Mouse (Mus musculus) hindbrain, embryonic 10.5 days (tissue): Measurements from ENCODE around the gene Pde5a. TPM values are rescaled to one million over a fixed set of nuclear protein-coding genes. Genes with fewer than 3 reads are reported as not detected.

Source experiments
- DNase-seq: peaks from one replicate; pipeline ENCODE4 v3.0.0-alpha.2; 2017; ENCODE audit warnings: low spot score
- H3K27ac ChIP-seq: fragments of 300-500 bp; sonication (generic); 2 replicates; pipeline ENCODE4 v1.5.1; 2016; ENCODE audit warnings: mild to moderate bottlenecking, moderate library complexity
- H3K27me3 ChIP-seq: fragments of 300-500 bp; sonication (generic); 2 replicates; pipeline ENCODE4 v1.6.1; 2016; ENCODE audit warnings: mild to moderate bottlenecking; ENCODE audit not compliant: poor library complexity, insufficient read depth, severe bottlenecking
- H3K36me3 ChIP-seq: fragments of 300-500 bp; sonication (generic); 2 replicates; pipeline ENCODE4 v1.6.1; 2016; ENCODE audit warnings: mild to moderate bottlenecking, moderate library complexity
- H3K4me1 ChIP-seq: fragments of 300-500 bp; sonication (generic); replicated peaks from 2 replicates; pipeline ENCODE4 v1.6.1; 2016; ENCODE audit warnings: mild to moderate bottlenecking
- H3K4me3 ChIP-seq: fragments of 300-500 bp; sonication (generic); 2 replicates; pipeline ENCODE4 v1.5.1; 2016; ENCODE audit warnings: mild to moderate bottlenecking, moderate library complexity
- H3K9me3 ChIP-seq: fragments of 300-500 bp; sonication (generic); 2 replicates; pipeline ENCODE4 v1.6.1; 2016; ENCODE audit warnings: mild to moderate bottlenecking, moderate library complexity
- WGBS: fragments of 180-500 bp; shearing (Covaris S2); methylation state at CpG from one replicate; pipeline ENCODE4 v1.1.7; 2016; 5-methylcytosine and 5-hydroxymethylcytosine counted together
- polyA plus RNA-seq: library from polyadenylated mRNA; unstranded; fragments of >200 nt; fragmentation: Nextera tagmentation; extraction: Ambion mirVana; gene quantifications from 2 replicates; pipeline ENCODE4 v1.2.1, GENCODE M21; 2016

Gene Pde5a
- polyA plus RNA-seq, 1 experiment from 2014 or later: 2.9 TPM

GRCm38 (mm10) chr3:122784245-122784644 is 55.5 kb downstream of the Pde5a start:
- Histone ChIP-seq H3K27me3 (no peaks in the 10 kb centered on the region; the same call in 1 of the 2 replicates), H3K27ac (no peak overlapping the region), H3K4me1 (no peaks in the 10 kb centered on the region), H3K36me3 (peaks cover 32% of the 10 kb centered on the region), H3K9me3 (no peaks in the 10 kb centered on the region), H3K4me3 (no peak overlapping the region)
- DNase-seq: no peak
- 73% methylated on average over 1 of the region's 1 CpGs for WGBS

GRCm38 (mm10) chr3:122788314-122788713 is 59.6 kb downstream of the Pde5a start:
- H3K4me1 ChIP-seq: no peaks in the 10 kb centered on the region
- H3K4me3 ChIP-seq: no peak overlapping the region
- H3K9me3 ChIP-seq: peaks cover 16% of the 10 kb centered on the region
- no peak overlapping the region for H3K27ac ChIP-seq
- peaks cover 40% of the 10 kb centered on the region for H3K36me3 ChIP-seq
- DNase-seq: no peak
- WGBS: 97% methylated on average over 9 of the region's 9 CpGs
- no peaks in the 10 kb centered on the region; the same call in 1 of the 2 replicates for H3K27me3 ChIP-seq

- Histone ChIP-seq H3K27ac (no peak overlapping the region), H3K36me3 (peaks cover 40% of the 10 kb centered on the region), H3K9me3 (peaks cover 16% of the 10 kb centered on the region), H3K4me3 (no peak overlapping the region), H3K27me3 (no peaks in the 10 kb centered on the region; the same call in 1 of the 2 replicates), H3K4me1 (no peaks in the 10 kb centered on the region)
- 93% methylated on average over 6 of the region's 6 CpGs for WGBS
- DNase-seq: no peak
Observed at GRCm38 (mm10) chr3:122789544-122789943, 60.8 kb downstream of the Pde5a start.

- H3K9me3 ChIP-seq: no peaks in the 10 kb centered on the region
- 85% methylated on average over 6 of the region's 6 CpGs for WGBS
- peaks cover 17% of the 10 kb centered on the region for H3K4me1 ChIP-seq
- no peak overlapping the region for H3K4me3 ChIP-seq
- H3K27ac ChIP-seq: no peak overlapping the region
- peaks cover 37% of the 10 kb centered on the region for H3K36me3 ChIP-seq
- H3K27me3 ChIP-seq: peaks cover 6% of the 10 kb centered on the region; the same call in 1 of the 2 replicates
- DNase-seq: no peak
Observed at GRCm38 (mm10) chr3:122800050-122800449, 71.3 kb downstream of the Pde5a start.

- H3K9me3 ChIP-seq: no peaks in the 10 kb centered on the region
- DNase-seq: no peak
- H3K36me3 ChIP-seq: peaks cover 34% of the 10 kb centered on the region
- no peak overlapping the region for H3K27ac ChIP-seq
- 81% methylated on average over 10 of the region's 10 CpGs for WGBS
- H3K4me3 ChIP-seq: no peak overlapping the region
- H3K4me1 ChIP-seq: peaks cover 17% of the 10 kb centered on the region
- H3K27me3 ChIP-seq: peaks cover 6% of the 10 kb centered on the region; the same call in 1 of the 2 replicates
Observed at GRCm38 (mm10) chr3:122800553-122801435, 72.0 kb downstream of the Pde5a start.

- 78% methylated on average over 15 of the region's 15 CpGs for WGBS
- peaks cover 17% of the 10 kb centered on the region for H3K4me1 ChIP-seq
- H3K9me3 ChIP-seq: no peaks in the 10 kb centered on the region
- 0 out of 2 replicates have a peak overlapping the region, but pooled peaks have one; percentile 64 for H3K27ac ChIP-seq
- no peak for DNase-seq
- no peak overlapping the region for H3K4me3 ChIP-seq
- peaks cover 30% of the 10 kb centered on the region for H3K36me3 ChIP-seq
- peaks cover 6% of the 10 kb centered on the region; the same call in 1 of the 2 replicates for H3K27me3 ChIP-seq
Observed at GRCm38 (mm10) chr3:122801436-122802221, 72.9 kb downstream of the Pde5a start.

DNA sequence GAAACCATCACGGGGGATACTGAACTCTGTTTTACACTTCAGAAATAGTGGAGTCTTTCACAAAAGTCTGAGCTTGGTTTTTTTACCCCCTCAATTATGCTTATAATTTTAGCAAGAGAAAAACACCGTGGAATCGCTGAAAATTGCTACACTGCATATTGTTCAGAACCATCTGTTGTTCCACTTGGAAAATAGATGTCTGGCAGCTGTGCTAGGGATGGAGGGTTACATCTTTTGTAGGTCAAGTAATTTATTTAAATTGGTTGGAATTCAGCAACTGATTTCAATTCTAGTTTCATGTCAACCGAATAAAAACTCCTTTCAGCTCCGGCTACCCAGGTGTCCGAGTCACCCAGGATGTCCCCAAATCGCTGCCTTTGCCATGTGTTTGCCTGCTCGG is 78.6 kb downstream of the Pde5a start:
- WGBS: 86% methylated on average over 8 of the region's 8 CpGs
- no peak for DNase-seq
- H3K9me3 ChIP-seq: no peaks in the 10 kb centered on the region

DNA sequence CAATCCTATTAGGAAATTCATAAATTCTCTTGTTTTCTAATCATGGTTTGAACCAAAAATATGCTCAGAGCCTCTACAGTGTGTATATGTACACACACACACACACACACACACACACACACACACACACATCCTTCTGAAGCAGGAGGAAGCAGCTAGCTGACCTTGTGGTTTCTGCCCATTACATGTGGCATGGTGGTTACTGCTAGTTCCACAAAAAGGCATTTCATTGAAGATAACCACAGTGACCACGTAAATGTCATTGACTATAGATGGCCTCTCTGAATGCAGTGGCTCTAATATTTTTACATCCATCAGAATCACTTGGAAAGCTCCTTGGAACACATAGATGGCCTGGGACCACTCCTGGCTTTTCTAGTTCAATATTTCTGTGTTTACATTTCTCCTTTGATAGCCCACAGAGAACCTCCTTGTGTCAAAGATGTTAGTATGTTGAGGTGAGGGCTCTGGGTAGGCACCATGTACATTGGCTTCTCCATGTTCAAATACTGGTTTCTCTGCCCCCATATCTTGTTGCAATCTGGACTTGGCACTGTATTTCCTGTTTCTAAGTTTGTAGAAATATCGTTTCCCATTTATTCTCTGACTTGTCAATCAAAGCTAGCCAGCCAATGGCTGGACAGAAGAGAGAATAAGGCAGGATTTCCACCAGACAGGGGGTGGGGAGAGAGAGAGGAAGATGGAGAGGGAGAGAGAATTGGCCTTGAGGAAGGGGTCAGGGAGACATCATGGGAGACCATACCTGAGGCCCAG is 81.5 kb downstream of the Pde5a start:
- WGBS: 89% methylated on average over 2 of the region's 2 CpGs
- H3K36me3 ChIP-seq: peaks cover 14% of the 10 kb centered on the region

More for the DNA sequence above, 78.6 kb downstream of the Pde5a start:
- H3K36me3 ChIP-seq: peaks cover 29% of the 10 kb centered on the region
- H3K4me1 ChIP-seq: no peaks in the 10 kb centered on the region
- H3K4me3 ChIP-seq: no peak overlapping the region
- no peak overlapping the region for H3K27ac ChIP-seq
- H3K27me3 ChIP-seq: 0 out of 2 replicates have a peak, but pooled peaks cover 3% of the 10 kb centered on the region

DNA sequence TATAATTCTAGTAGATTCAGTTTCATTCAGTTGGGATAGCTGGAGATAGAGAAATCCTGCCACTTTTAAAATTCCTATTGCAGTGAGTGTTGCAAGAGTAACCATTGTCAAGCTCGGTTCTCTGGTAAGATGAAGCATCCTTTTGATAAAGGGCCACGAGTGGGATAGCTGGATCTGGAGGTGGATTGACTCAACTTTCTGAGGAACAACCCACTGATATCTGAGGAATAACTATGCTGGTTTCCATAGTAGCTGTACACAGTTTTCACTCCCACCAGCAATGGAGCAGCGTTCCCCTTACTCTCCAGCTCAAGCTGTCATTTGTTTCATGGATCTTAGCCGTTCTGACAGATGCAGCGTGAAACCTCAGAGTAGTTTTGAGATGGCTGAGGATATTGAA is 82.2 kb downstream of the Pde5a start:
- no peaks in the 10 kb centered on the region for H3K9me3 ChIP-seq
- H3K4me1 ChIP-seq: peaks cover 7% of the 10 kb centered on the region
- no peak overlapping the region for H3K27ac ChIP-seq
- H3K4me3 ChIP-seq: no peak overlapping the region
- DNase-seq: no peak
- no peaks in the 10 kb centered on the region for H3K27me3 ChIP-seq
- WGBS: 95% methylated on average over 5 of the region's 5 CpGs
- peaks cover 10% of the 10 kb centered on the region for H3K36me3 ChIP-seq

More for the DNA sequence above, 81.5 kb downstream of the Pde5a start:
- no peaks in the 10 kb centered on the region for H3K27me3 ChIP-seq
- no peak overlapping the region for H3K27ac ChIP-seq
- H3K4me3 ChIP-seq: no peak overlapping the region
- H3K9me3 ChIP-seq: no peaks in the 10 kb centered on the region
- DNase-seq: no peak
- H3K4me1 ChIP-seq: peaks cover 7% of the 10 kb centered on the region

DNA sequence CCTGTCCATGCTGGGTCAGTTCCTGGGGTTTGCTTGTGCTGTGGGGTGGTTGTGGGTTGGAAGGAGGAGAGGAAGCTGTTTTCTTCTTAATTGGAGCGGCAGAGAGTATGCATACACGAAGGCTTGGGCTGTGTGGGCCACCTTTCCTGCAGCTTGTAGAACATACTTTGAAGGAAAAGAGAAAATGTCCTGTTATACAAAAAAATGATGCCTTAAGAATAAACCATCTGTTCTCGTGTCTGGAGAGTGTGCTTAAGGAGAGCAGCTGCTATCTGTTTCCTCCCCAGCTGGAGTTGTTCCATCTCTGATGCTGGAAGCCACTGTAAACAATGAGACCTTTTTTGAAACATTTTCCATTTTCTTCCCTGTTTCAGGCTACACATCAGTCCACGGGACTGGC is 85.8 kb downstream of the Pde5a start:
- no peaks in the 10 kb centered on the region for H3K9me3 ChIP-seq
- peaks cover 7% of the 10 kb centered on the region for H3K4me1 ChIP-seq
- H3K36me3 ChIP-seq: peaks cover 13% of the 10 kb centered on the region
- 79% methylated on average over 4 of the region's 4 CpGs for WGBS
- no peak overlapping the region for H3K27ac ChIP-seq
- no peaks in the 10 kb centered on the region for H3K27me3 ChIP-seq
- no peak overlapping the region for H3K4me3 ChIP-seq
- DNase-seq: no peak

- Histone ChIP-seq H3K4me3 (no peak overlapping the region), H3K27ac (no peak overlapping the region), H3K4me1 (peaks cover 6% of the 10 kb centered on the region), H3K27me3 (no peaks in the 10 kb centered on the region), H3K9me3 (no peaks in the 10 kb centered on the region), H3K36me3 (peaks cover 5% of the 10 kb centered on the region; the same call in 1 of the 2 replicates)
- no peak for DNase-seq
- 81% methylated on average over 5 of the region's 5 CpGs for WGBS
Observed at GRCm38 (mm10) chr3:122818282-122818681, 89.5 kb downstream of the Pde5a start.

- Histone ChIP-seq H3K36me3 (peaks cover 12% of the 10 kb centered on the region; the same call in 1 of the 2 replicates), H3K27ac (no peak overlapping the region), H3K4me3 (no peak overlapping the region), H3K27me3 (no peaks in the 10 kb centered on the region), H3K4me1 (no peaks in the 10 kb centered on the region), H3K9me3 (no peaks in the 10 kb centered on the region)
- no peak for DNase-seq
- 61% methylated on average over 4 of the region's 4 CpGs for WGBS
Observed at GRCm38 (mm10) chr3:122820700-122821099, 92.0 kb downstream of the Pde5a start.
